Mouse (Mus musculus) liver, embryonic 13.5 days (tissue): ENCODE measurements at regions not wholly inside any gene's neighbourhood (a gene's known extent, or its start where the extent isn't known, plus 50 kb on each side); places are given as distances from the start of the nearest gene placed in this dataset.
A peak's percentile ranks its signal among the peaks of the same experiment; 100 is the strongest.

Experiments
- ATAC-seq: fragments of 200-750 bp; cut with Nextera tagmentation; 2 replicates; pipeline ENCODE4 v1.8.0; 2017; ENCODE audit warnings: low read depth, mild to moderate bottlenecking, moderate number of reproducible peaks, moderate library complexity
- DNase-seq: peaks from one replicate; pipeline ENCODE4 v3.0.0; 2022
- H3K27ac ChIP-seq: fragments of 300-500 bp; sonication (generic); 2 replicates; pipeline ENCODE4 v1.5.1; 2015; ENCODE audit warnings: moderate library complexity, mild to moderate bottlenecking, inconsistent platforms
- H3K27me3 ChIP-seq: fragments of 300-500 bp; sonication (generic); 2 replicates; pipeline ENCODE4 v1.6.1; 2015; ENCODE audit warnings: mild to moderate bottlenecking, inconsistent platforms
- H3K36me3 ChIP-seq: fragments of 300-500 bp; sonication (generic); 2 replicates; pipeline ENCODE4 v1.6.1; 2015; ENCODE audit warnings: mild to moderate bottlenecking, inconsistent platforms
- H3K4me1 ChIP-seq: fragments of 300-500 bp; sonication (generic); replicated peaks from 2 replicates; pipeline ENCODE4 v1.6.1; 2015; ENCODE audit warnings: inconsistent platforms
- H3K4me2 ChIP-seq: fragments of 300-500 bp; sonication (generic); 2 replicates; pipeline ENCODE4 v1.6.1; 2015; ENCODE audit warnings: inconsistent platforms, mild to moderate bottlenecking, moderate library complexity
- H3K4me3 ChIP-seq: fragments of 300-500 bp; sonication (generic); replicated peaks from 2 replicates; pipeline ENCODE4 v1.5.1; 2015; ENCODE audit warnings: mild to moderate bottlenecking, inconsistent platforms
- H3K9ac ChIP-seq: fragments of 300-500 bp; sonication (generic); 2 replicates; pipeline ENCODE4 v1.6.1; 2015; ENCODE audit warnings: mild to moderate bottlenecking, inconsistent platforms
- H3K9me3 ChIP-seq: fragments of 300-500 bp; sonication (generic); replicated peaks from 2 replicates; pipeline ENCODE4 v1.6.1; 2016; ENCODE audit warnings: inconsistent platforms
- WGBS: fragments of 180-500 bp; shearing (Covaris S2); methylation state at CpG from one replicate; pipeline ENCODE4 v1.1.7; 2015; ENCODE audit not compliant: insufficient replicate concordance; 5-methylcytosine and 5-hydroxymethylcytosine counted together

DNA sequence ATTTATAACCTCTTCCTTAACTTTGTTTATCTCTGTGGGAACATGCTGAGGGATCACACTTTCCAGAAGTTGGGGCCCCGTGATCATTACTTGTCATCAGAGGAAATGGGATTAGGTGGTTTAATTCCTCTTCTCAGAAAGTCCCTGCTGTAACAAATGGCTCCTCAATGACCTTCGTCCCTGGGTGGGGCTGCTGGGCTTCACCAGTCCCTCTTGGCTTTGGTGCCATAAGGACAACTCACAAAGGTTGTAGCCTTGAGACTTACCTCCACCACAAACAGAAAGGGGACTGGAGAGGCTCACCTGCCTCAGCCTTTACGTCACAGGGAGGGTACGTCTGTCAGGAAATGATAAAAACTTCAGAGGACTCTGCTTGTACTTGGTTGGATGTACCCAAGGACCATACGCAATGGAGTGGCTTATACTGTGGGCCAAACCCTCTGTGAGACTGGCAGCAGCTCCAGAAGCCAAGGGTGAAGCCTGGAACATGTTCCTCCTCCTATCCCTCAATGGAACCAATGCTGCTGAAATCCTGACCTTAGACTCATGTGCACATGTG lies 237.4 kb downstream of the Setd4 start:
- Histone ChIP-seq H3K9ac (peak overlapping the region; percentile 61), H3K4me2 (peak overlapping the region; percentile 62), H3K4me1 (peaks cover 43% of the 10 kb centered on the region), H3K9me3 (no peaks in the 10 kb centered on the region), H3K27me3 (no peaks in the 10 kb centered on the region), H3K27ac (peak overlapping the region; percentile 95), H3K36me3 (no peaks in the 10 kb centered on the region), H3K4me3 (0 out of 2 replicates have a peak overlapping the region, but pooled peaks have one; percentile 0)
- ATAC-seq, result peak; percentile 86
- 29% methylated on average over 5 of the region's 5 CpGs for WGBS
- peak; percentile 69 for DNase-seq

DNA sequence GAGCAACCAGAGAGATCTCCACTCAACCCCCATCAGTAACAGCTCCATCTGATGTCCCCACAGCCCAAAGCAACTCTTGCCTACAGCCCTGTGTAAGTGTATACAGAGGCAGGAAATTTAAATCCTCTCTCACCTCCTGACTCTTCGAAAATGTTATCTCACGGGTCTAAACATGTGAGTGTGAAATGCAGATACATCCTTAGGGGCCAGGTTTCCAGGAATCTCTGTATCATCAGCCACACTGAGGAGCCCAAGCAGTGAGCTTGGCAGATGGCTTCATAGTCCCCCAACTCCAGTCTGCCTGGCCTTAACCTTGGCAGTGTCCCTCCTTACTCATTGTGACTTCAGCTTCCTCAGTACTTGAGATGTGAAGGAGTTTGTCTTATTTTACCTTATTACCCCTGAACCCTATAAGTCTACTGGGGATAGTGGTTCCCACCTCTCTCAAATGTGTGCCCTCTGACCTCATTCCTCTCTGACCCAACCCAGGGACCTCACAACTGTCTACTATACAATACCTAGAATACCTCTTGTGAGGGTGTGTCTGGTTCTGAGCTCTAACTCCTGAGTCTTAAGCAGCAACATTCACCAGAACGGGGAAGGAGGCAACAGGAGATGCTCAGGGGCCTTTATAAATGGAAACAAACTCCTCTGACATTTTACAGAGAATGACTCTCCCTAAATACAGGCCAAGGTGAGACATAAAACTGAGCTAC lies 238.5 kb downstream of the Setd4 start:
- DNase-seq (peak; percentile 67), ATAC-seq (peak; percentile 90)
- peaks cover 43% of the 10 kb centered on the region for H3K4me1 ChIP-seq
- no peaks in the 10 kb centered on the region for H3K27me3 ChIP-seq
- 26% methylated on average over 3 of the region's 3 CpGs for WGBS
- peak overlapping the region; percentile 54 for H3K4me3 ChIP-seq
- H3K9me3 ChIP-seq, result no peaks in the 10 kb centered on the region
- H3K36me3 ChIP-seq, result no peaks in the 10 kb centered on the region
- peak overlapping the region; percentile 95 for H3K27ac ChIP-seq
- peak overlapping the region; percentile 63 for H3K9ac ChIP-seq
- H3K4me2 ChIP-seq, result peak overlapping the region; percentile 62

DNA sequence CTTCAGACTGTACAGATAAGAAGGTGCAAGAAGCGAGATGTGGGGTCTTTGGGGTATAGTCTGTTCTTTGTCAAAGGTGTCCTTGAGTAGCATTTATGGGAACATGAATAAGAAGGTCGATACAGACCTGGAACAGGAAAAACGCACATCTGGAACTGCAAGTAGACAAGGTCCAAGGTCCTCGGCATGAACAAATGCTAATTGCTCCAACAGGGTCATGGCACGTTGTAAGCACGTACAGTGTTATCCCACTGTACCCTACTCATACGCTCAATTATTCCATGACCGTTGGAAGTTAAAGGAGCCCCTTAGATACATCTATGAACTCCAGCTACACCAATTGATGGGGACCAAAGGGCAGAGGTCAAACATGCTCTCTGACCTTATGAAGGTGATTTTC lies 244.1 kb downstream of the Setd4 start:
- DNase-seq, result no peak
- ATAC-seq, result no peak
- H3K4me2 ChIP-seq, result peak overlapping the region; percentile 43; the same call in 1 of the 2 replicates
- no peak overlapping the region for H3K9ac ChIP-seq
- H3K9me3 ChIP-seq, result no peaks in the 10 kb centered on the region
- H3K27me3 ChIP-seq, result no peaks in the 10 kb centered on the region
- WGBS, result 83% methylated on average over 8 of the region's 8 CpGs
- no peak overlapping the region for H3K4me3 ChIP-seq
- peaks cover 34% of the 10 kb centered on the region for H3K4me1 ChIP-seq
- H3K27ac ChIP-seq, result peak overlapping the region; percentile 85
- peaks cover 10% of the 10 kb centered on the region; the same call in 1 of the 2 replicates for H3K36me3 ChIP-seq

DNA sequence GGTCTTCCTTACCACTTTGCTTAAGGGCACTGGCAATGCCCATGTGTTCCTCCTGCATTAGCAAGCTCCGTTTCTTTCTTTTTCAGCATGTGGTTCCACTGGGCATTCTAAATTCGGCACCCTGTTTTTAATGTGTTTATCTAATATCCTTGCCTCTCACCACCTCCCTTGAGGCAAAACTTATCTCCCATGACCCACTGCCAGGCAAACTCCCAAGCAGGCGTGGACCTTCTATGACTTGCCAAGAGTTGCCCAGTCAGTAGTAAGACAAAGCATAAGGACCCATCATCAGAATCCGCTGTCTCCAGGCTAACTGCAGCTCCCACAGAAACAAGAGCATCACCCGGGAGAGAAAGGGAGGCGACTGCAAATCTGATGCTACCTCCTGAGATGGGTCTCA lies 245.2 kb downstream of the Setd4 start:
- Histone ChIP-seq H3K9me3 (no peaks in the 10 kb centered on the region), H3K27me3 (no peaks in the 10 kb centered on the region), H3K4me3 (peak overlapping the region; percentile 16; the same call in 1 of the 2 replicates), H3K36me3 (peaks cover 10% of the 10 kb centered on the region; the same call in 1 of the 2 replicates), H3K4me2 (peak overlapping the region; percentile 43), H3K9ac (peak overlapping the region; percentile 45; the same call in 1 of the 2 replicates), H3K27ac (peak overlapping the region; percentile 85), H3K4me1 (peaks cover 34% of the 10 kb centered on the region)
- WGBS, result 57% methylated on average over 6 of the region's 6 CpGs
- DNase-seq (peak; percentile 58), ATAC-seq (peak; percentile 94)

DNA sequence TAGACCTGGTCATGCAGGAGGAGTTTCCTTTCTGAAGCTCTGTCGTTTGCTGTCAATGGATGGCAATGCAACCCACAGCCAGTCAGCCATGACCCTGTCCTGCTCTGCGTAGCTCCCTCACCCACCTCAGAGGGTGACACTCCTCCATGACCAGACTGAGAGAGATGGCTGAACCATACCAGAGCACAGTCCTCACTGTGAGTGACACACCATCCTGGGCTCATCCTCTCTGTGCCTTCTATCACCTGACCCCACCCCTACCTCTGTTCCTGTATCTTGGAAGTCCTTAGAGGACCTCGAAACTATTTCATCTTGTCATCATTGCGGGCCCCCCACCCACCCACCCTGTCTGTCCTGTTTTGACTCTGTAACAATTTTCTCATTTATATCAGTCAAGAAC lies 245.7 kb downstream of the Setd4 start:
- no peaks in the 10 kb centered on the region for H3K9me3 ChIP-seq
- H3K27ac ChIP-seq, result peak overlapping the region; percentile 85
- 54% methylated on average over 4 of the region's 4 CpGs for WGBS
- no peaks in the 10 kb centered on the region for H3K27me3 ChIP-seq
- peak overlapping the region; percentile 45; the same call in 1 of the 2 replicates for H3K9ac ChIP-seq
- ATAC-seq, result peak; percentile 75
- H3K4me2 ChIP-seq, result peak overlapping the region; percentile 43
- peaks cover 34% of the 10 kb centered on the region for H3K4me1 ChIP-seq
- peak overlapping the region; percentile 16; the same call in 1 of the 2 replicates for H3K4me3 ChIP-seq
- H3K36me3 ChIP-seq, result peaks cover 10% of the 10 kb centered on the region; the same call in 1 of the 2 replicates
- DNase-seq, result no peak

DNA sequence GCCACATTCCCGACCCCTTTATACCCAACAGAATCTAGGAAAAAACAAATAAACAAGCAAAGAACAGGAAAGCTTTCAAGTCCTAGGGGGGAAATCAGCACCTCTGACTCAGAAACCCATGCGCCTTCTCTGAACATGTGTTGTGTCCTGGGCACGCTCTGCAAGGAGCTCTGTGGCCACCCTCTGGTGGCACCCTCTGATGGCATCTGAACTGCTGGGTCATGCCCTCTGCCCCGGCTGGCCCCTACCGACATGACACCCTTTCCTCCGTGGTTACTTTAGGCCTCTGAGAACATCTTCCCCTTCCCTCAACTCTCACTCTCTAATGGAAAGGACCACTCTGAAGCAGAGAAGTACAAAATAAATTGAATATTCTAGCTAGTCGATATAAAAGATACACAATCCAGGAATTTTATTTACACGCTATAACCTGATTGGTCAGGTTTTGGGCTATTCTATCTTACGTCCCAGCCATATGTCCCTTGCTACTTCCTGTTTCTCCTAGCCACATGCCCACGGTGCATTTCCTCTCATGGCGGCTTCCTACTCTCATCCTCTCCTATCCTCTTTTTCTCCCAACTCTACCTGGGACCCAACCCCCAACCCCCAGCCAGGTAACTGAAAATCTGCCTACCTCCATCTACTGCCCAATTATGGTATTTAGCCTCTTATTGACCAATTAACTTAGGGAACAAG lies 248.5 kb downstream of the Setd4 start:
- 55% methylated on average over 11 of the region's 11 CpGs for WGBS
- DNase-seq, result no peak
- ATAC-seq, result no peak

DNA sequence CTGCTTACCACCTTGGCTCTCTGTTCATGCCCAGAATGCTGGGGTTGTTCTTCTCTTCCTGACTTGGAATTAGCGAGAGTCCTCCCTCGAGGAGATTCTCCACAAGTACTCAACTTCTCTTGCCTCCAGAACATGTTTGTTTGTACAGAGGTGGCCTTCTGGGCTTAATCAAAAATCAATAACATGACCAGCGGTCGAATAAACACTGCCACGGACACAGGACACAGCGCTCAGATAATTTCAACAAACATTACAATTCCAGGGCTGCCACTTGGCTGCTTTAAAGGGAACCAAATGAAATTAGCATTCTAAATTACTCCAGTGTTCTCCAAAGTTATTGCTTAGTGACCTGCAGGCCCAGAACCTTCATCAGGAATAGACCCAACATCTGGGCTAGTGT lies 249.9 kb downstream of the Setd4 start:
- Histone ChIP-seq H3K36me3 (peaks cover 10% of the 10 kb centered on the region; the same call in 1 of the 2 replicates), H3K9ac (no peak overlapping the region), H3K4me3 (no peak overlapping the region), H3K27me3 (0 out of 2 replicates have a peak, but pooled peaks cover 3% of the 10 kb centered on the region), H3K9me3 (no peaks in the 10 kb centered on the region), H3K4me1 (peaks cover 21% of the 10 kb centered on the region), H3K27ac (no peak overlapping the region), H3K4me2 (no peak overlapping the region)
- DNase-seq (no peak), ATAC-seq (no peak)
- WGBS, result 70% methylated on average over 6 of the region's 6 CpGs

More for the DNA sequence above, 248.5 kb downstream of the Setd4 start:
- peaks cover 31% of the 10 kb centered on the region for H3K4me1 ChIP-seq
- no peak overlapping the region for H3K4me2 ChIP-seq
- no peak overlapping the region for H3K4me3 ChIP-seq
- no peak overlapping the region; the same call in 1 of the 2 replicates for H3K27ac ChIP-seq
- no peaks in the 10 kb centered on the region for H3K9me3 ChIP-seq
- H3K9ac ChIP-seq, result no peak overlapping the region
- peaks cover 10% of the 10 kb centered on the region; the same call in 1 of the 2 replicates for H3K36me3 ChIP-seq
- H3K27me3 ChIP-seq, result 0 out of 2 replicates have a peak, but pooled peaks cover 3% of the 10 kb centered on the region

DNA sequence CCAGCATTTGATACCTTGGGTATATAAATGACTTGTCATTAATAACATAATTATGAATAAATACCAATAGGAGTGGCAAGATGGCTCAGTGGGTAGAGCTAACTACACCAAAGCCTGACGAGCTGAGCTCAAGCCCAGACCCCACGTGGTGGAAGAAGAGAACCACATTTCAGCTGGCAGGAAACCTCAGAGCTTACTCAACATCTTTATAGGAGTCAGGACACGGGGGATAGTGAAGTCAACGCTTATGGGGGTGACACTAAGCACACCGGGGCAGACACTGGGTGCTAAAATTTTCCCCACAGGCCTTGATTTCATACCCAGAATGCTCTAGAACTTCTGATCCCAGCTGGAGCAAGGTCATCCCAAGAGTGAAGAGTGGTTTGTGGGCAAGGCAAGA lies 259.3 kb downstream of the Setd4 start:
- Histone ChIP-seq H3K36me3 (no peaks in the 10 kb centered on the region), H3K4me1 (no peaks in the 10 kb centered on the region), H3K27ac (no peak overlapping the region), H3K9me3 (no peaks in the 10 kb centered on the region), H3K4me2 (no peak overlapping the region), H3K27me3 (peaks cover 10% of the 10 kb centered on the region; the same call in 1 of the 2 replicates), H3K4me3 (no peak overlapping the region), H3K9ac (no peak overlapping the region)
- WGBS, result 23% methylated on average over 5 of the region's 5 CpGs
- no peak for DNase-seq
- ATAC-seq, result no peak

DNA sequence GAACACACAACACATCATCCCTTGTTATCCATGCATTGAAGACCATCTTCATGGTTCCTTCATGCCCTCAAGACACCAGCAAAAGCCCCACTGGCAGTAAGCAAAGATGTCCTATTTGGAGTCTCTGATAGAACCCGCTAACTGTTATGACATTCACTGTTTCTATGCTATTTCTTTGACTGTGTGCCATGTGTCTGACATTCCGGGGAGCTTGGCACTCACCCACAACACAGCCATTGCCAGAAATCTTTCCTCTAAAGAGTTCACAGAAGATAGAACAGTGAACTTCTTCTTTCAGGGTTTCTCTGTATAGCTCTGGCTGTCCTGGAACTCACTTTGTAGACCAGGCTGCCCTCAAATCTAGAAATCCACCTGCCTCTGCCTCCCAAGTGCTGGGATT lies 261.2 kb downstream of the Setd4 start:
- whole genome bisulfite sequencing, result 67% methylated on average over 2 of the region's 2 CpGs
- Histone ChIP-seq H3K9ac (no peak overlapping the region), H3K4me1 (no peaks in the 10 kb centered on the region), H3K4me2 (no peak overlapping the region), H3K27ac (no peak overlapping the region), H3K36me3 (no peaks in the 10 kb centered on the region), H3K4me3 (no peak overlapping the region), H3K27me3 (peaks cover 10% of the 10 kb centered on the region; the same call in 1 of the 2 replicates), H3K9me3 (no peaks in the 10 kb centered on the region)
- no peak for DNase-seq
- no peak for ATAC-seq

DNA sequence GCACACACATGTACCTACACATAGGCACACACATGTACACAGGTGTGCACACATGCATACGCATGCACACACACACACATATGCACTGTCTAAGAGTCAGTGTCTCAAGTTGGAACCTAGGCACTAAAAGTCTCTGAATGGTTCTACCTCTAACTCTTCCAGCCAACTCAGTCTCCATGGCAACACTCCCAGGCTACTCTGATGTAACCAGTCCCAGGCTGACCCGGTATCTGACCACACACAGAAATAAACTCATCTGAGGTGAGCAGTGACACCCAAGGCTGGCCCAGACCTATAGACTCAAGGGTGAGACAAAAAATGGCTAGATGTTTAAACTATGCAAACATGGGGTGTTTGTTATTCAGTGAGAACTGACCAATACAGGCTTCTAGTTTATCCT lies 262.1 kb downstream of the Setd4 start:
- no peaks in the 10 kb centered on the region for H3K9me3 ChIP-seq
- H3K36me3 ChIP-seq, result no peaks in the 10 kb centered on the region
- ATAC-seq (no peak), DNase-seq (no peak)
- H3K9ac ChIP-seq, result no peak overlapping the region
- no peaks in the 10 kb centered on the region for H3K4me1 ChIP-seq
- H3K27me3 ChIP-seq, result peaks cover 13% of the 10 kb centered on the region; the same call in 1 of the 2 replicates
- H3K4me3 ChIP-seq, result no peak overlapping the region
- 68% methylated on average over 2 of the region's 2 CpGs for WGBS
- H3K4me2 ChIP-seq, result no peak overlapping the region
- no peak overlapping the region for H3K27ac ChIP-seq

DNA sequence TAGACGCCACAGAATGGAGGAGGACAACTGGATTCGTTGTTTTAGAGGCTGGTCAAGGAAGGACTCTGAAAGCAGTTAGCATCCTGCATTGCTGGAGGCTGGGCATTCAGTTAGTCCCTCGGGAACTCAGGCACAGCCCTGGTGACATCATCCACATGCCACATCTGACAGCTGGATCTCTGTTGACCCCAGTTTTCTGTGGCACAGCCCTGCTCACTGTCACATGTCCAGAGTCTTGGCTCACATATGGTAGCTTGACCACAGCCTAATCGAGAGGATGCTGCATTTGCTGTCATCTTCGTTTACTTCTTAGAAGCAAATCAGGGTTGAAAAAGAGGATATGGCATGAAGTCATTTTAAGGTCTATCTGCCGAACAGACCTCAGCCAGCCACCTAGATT lies 265.1 kb downstream of the Setd4 start:
- WGBS, result 57% methylated on average over 6 of the region's 6 CpGs
- H3K4me3 ChIP-seq, result no peak overlapping the region
- no peak for ATAC-seq

More for the DNA sequence above, 265.1 kb downstream of the Setd4 start:
- no peak overlapping the region for H3K9ac ChIP-seq
- H3K9me3 ChIP-seq, result no peaks in the 10 kb centered on the region
- no peak overlapping the region for H3K27ac ChIP-seq
- no peak overlapping the region for H3K4me2 ChIP-seq
- H3K27me3 ChIP-seq, result peaks cover 7% of the 10 kb centered on the region; the same call in 1 of the 2 replicates
- no peak for DNase-seq
- peaks cover 18% of the 10 kb centered on the region for H3K4me1 ChIP-seq
- no peaks in the 10 kb centered on the region for H3K36me3 ChIP-seq
